In the genomic region with DNA sequence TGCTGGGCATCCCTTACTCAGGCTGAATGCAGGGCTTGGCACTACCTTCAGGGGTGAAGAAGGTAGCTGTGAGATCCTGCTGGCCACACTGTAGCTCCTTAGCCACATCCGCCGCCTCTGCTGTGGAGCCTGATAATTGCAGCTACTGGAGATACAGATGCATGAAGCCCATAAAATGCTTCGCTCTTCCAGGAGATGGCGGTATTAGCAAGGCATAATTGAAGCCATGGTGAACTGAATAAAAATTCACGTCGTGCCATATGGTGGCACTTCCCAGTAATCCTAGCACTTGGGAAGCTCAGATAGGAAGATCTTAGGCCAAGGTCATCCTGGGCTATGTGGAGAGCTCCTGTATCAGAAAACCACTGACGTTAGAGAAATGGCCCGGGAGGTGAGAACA, we compare ENCODE assay signal across 11 mouse cellular contexts. TPM values are rescaled to one million over a fixed set of nuclear protein-coding genes. Genes with fewer than 3 reads are reported as not detected.
DNase-seq lines count a peak whose midpoint lies in the region; ATAC-seq and TF ChIP-seq lines count a peak whose summit lies in the region.
"Had no signal": no experiment of that assay in that cellular context is flagged by ENCODE, and none has a peak within 500 bp of the region (broad histone marks: within the 10 kb centered on the region; RNA-seq: fewer than 3 reads in every experiment).

No protein-coding gene starts in this region.

- no peak overlapping the region for H3K9ac ChIP-seq in liver, postnatal 0 days (replicated peaks)
- H3K9ac ChIP-seq: heart, embryonic 13.5 days; stomach, embryonic 15.5 days had no signal

- H3K27me3 ChIP-seq in liver, postnatal 0 days (ENCODE audit: insufficient read depth, low read length): no peaks in the 10 kb centered on the region
- H3K27me3 ChIP-seq: heart, embryonic 13.5 days; stomach, embryonic 15.5 days had no signal

- no peaks in the 10 kb centered on the region for H3K4me1 ChIP-seq in liver, postnatal 0 days (ENCODE audit: insufficient read depth)
- H3K4me1 ChIP-seq: heart, embryonic 13.5 days; stomach, embryonic 15.5 days had no signal

- peaks cover 20% of the 10 kb centered on the region for H3K36me3 ChIP-seq in liver, postnatal 0 days (replicated peaks; ENCODE audit: insufficient read depth, low read length)
- H3K36me3 ChIP-seq: stomach, embryonic 15.5 days had no signal

- ATAC-seq in liver, postnatal 0 days: no peak

- intact Hi-C loops in gastrocnemius, adult 2 months (cut with DNase I): no loop called here

- no peak for DNase-seq in gastrocnemius, adult 2 months
- DNase-seq in gastrocnemius, postnatal 25 days: no peak
- DNase-seq in lung, postnatal 36 days: peak; percentile 35
- DNase-seq in lung, postnatal 14 days: no peak
- peak; percentile 77 for DNase-seq in ZHBTc4 (ENCODE audit: low read depth, low spot score)
- DNase-seq in liver, postnatal 0 days: no peak
- no peak for DNase-seq in kidney, postnatal 10 days
- no peak for DNase-seq in spleen, postnatal 36 days (ENCODE audit: low spot score in 2 of 2)
- DNase-seq: adrenal gland, postnatal 10 days had no signal

- H3K9me3 ChIP-seq in liver, postnatal 0 days (ENCODE audit: low read length): no peaks in the 10 kb centered on the region
- H3K9me3 ChIP-seq: stomach, embryonic 15.5 days had no signal

- no peak overlapping the region for H3K4me3 ChIP-seq in gastrocnemius, adult 2 months
- no peak overlapping the region for H3K4me3 ChIP-seq in liver, postnatal 0 days (ENCODE audit: low read depth, low read length)
- H3K4me3 ChIP-seq: heart, embryonic 13.5 days; stomach, embryonic 15.5 days had no signal

- H3K4me2 ChIP-seq in liver, postnatal 0 days (ENCODE audit: low read depth, low read length): no peak overlapping the region
- H3K4me2 ChIP-seq: heart, embryonic 13.5 days; stomach, embryonic 15.5 days had no signal

- no peak for TF ChIP-seq EP300 in liver, postnatal 0 days (IDR thresholded peaks at IDR 0.05; ENCODE audit: low read depth)

- 79% methylated on average over 8 of the region's 8 CpGs for WGBS in liver, postnatal 0 days (ENCODE audit: insufficient replicate concordance)

- no peak overlapping the region for H3K27ac ChIP-seq in gastrocnemius, adult 2 months
- H3K27ac ChIP-seq in liver, postnatal 0 days (ENCODE audit: low read depth): no peak overlapping the region
- H3K27ac ChIP-seq: heart, embryonic 13.5 days; stomach, embryonic 15.5 days had no signal

- TF ChIP-seq CTCF in gastrocnemius, adult 2 months (IDR thresholded peaks at IDR 0.05): peak; percentile 31; the same call in 1 of the 2 replicates
- TF ChIP-seq CTCF in liver, postnatal 0 days (IDR thresholded peaks at IDR 0.05; ENCODE audit: low read depth): peak; percentile 61

RNA-seq across cellular contexts. Expression of a gene that starts 8.0 kb away (rescaled TPM):
- 10 to 100 TPM; 55.2 to 96.6 TPM for total RNA-seq in gastrocnemius, adult 2 months (2021)
- total RNA-seq in gastrocnemius, postnatal 25 days (2021): 10 to 100 TPM; 67.1 to 73.5 TPM
- 104 and 114 TPM in 2 replicates for polyA plus RNA-seq in liver, postnatal 0 days (2015; fragmentation: Nextera tagmentation; extraction: Ambion mirVana)

RNA-seq across cellular contexts. Expression of a gene that starts 19.2 kb away (rescaled TPM):
- total RNA-seq in gastrocnemius, adult 2 months (2021): 100 to 1,000 TPM; 164 to 181 TPM
- 100 to 1,000 TPM; 122 to 134 TPM for total RNA-seq in gastrocnemius, postnatal 25 days (2021)
- 8.2 and 9.7 TPM in 2 replicates for polyA plus RNA-seq in liver, postnatal 0 days (2015; fragmentation: Nextera tagmentation; extraction: Ambion mirVana)

RNA-seq across cellular contexts. Expression of a gene that starts 20.7 kb away (rescaled TPM):
- 10 to 100 TPM; 61.9 to 83.9 TPM for total RNA-seq in gastrocnemius, adult 2 months (2021)
- 10 to 100 TPM; 52.7 to 61.0 TPM for total RNA-seq in gastrocnemius, postnatal 25 days (2021)
- polyA plus RNA-seq in liver, postnatal 0 days (2015; fragmentation: Nextera tagmentation; extraction: Ambion mirVana): 16.3 and 19.8 TPM in 2 replicates

Comparison
In these comparisons a context has a peak if more than half of its experiments do, and no peak if none do; other contexts are left out.
1. DNase-seq: peak in lung, postnatal 36 days (single experiment) and ZHBTc4 (single experiment); none in gastrocnemius, adult 2 months (single experiment), gastrocnemius, postnatal 25 days (single experiment), lung, postnatal 14 days (single experiment), liver, postnatal 0 days (single experiment), kidney, postnatal 10 days (single experiment) and spleen, postnatal 36 days (0 of 2).